Comparison of ENCODE assay signal across 10 mouse cellular contexts in the genomic region with DNA sequence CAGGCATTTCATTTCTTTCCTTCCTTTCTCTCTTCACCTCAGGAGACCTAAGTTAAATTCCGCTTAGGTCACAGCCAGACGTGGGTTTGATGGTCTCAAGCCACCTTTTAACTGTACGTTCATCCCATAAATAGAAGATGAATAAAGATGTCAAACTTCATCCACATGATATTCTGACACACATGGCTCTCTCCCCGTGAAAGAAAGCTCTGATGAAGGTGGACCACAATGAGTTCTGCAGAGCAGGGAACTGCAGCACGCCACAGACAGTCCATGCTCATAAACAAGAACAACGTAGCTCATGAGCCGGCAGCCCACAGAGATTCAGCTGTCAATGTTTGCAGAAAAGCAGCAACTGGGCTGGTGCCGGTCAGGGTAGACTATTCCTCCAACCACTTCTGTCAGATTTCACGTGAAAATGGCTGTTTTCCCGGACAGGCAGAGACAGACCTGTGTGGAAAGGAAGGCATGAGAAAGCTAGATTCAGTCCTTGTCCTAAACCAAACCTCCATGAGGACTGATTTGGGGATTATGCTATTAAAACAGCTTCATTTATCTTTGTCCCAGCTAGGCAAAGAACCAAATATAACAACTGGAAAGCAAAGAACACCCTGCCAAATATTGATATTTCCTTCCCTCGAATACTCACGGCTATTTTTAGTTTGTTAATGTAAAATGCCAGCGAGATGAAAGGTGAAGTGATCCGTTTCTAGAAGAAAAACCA.
A peak's percentile ranks its signal among the peaks of the same experiment; 100 is the strongest.
DNase-seq lines count a peak whose midpoint lies in the region; ATAC-seq and TF ChIP-seq lines count a peak whose summit lies in the region.
"Had no signal": no experiment of that assay in that cellular context is flagged by ENCODE, and none has a peak within 500 bp of the region (broad histone marks: within the 10 kb centered on the region; RNA-seq: fewer than 3 reads in every experiment).

No protein-coding gene starts in this region.

- TF ChIP-seq POLR2A in liver, adult 2 months (IDR thresholded peaks at IDR 0.05; ENCODE audit: extremely low read depth, insufficient read depth, low read length): no peak
- no peak for TF ChIP-seq POLR2A in cerebellum, adult 2 months (IDR thresholded peaks at IDR 0.05; ENCODE audit: borderline replicate concordance, insufficient read depth, low read length)

- DNase-seq in liver, adult 2 months (ENCODE audit: extremely low read depth, low read depth, low spot score): peak; percentile 73
- DNase-seq in liver, postnatal 0 days: no peak
- no peak for DNase-seq in left cerebral cortex, adult 8-10 months (ENCODE audit: low spot score in 2 of 2)
- no peak for DNase-seq in cerebellum, adult 2 months
- DNase-seq: adrenal gland, adult 2 months had no signal

- TF ChIP-seq EP300 in liver, postnatal 0 days (IDR thresholded peaks at IDR 0.05; ENCODE audit: low read depth): no peak

- no peak for ATAC-seq in liver, postnatal 0 days
- no peak for ATAC-seq in forebrain, embryonic 15.5 days (replicated peaks)
- 0 out of 2 replicates have a peak, but pooled peaks have one; percentile 32 for ATAC-seq in limb, embryonic 12.5 days (ENCODE audit: insufficient number of reproducible peaks, insufficient read depth, low FRiP score, low TSS enrichment, low read depth)
- no peak for ATAC-seq in stomach, embryonic 15.5 days (ENCODE audit: insufficient read depth, low FRiP score, low read depth)
- ATAC-seq in granulocyte monocyte progenitor cell, adult 5-6 weeks (replicated peaks; ENCODE audit: poor library complexity, severe bottlenecking): no peak

- 28% methylated on average over 14 of the region's 14 CpGs for WGBS in liver, adult 2 months
- WGBS in liver, postnatal 0 days (ENCODE audit: insufficient replicate concordance): 38% methylated on average over 14 of the region's 14 CpGs
- 28% methylated on average over 14 of the region's 14 CpGs for WGBS in forebrain, embryonic 15.5 days
- 23% methylated on average over 14 of the region's 14 CpGs for WGBS in limb, embryonic 12.5 days
- 16% methylated on average over 14 of the region's 14 CpGs for WGBS in stomach, embryonic 15.5 days
- 42% methylated on average over 14 of the region's 14 CpGs for WGBS in cerebellum, adult 2 months

- no peaks in the 10 kb centered on the region for H3K79me2 ChIP-seq in liver, adult 2 months (ENCODE audit: control insufficient read depth, insufficient read depth, low read length)

- no peaks in the 10 kb centered on the region for H3K9me3 ChIP-seq in liver, postnatal 0 days (ENCODE audit: low read length)
- no peaks in the 10 kb centered on the region for H3K9me3 ChIP-seq in forebrain, embryonic 15.5 days
- no peaks in the 10 kb centered on the region for H3K9me3 ChIP-seq in limb, embryonic 12.5 days
- no peaks in the 10 kb centered on the region for H3K9me3 ChIP-seq in stomach, embryonic 15.5 days
- H3K9me3 ChIP-seq: G1E had no signal

- H3K27me3 ChIP-seq in liver, adult 2 months (ENCODE audit: control insufficient read depth, insufficient read depth, low read length): peaks cover 6% of the 10 kb centered on the region; the same call in 1 of the 2 replicates
- H3K27me3 ChIP-seq in liver, postnatal 0 days (ENCODE audit: insufficient read depth, low read length): no peaks in the 10 kb centered on the region
- no peaks in the 10 kb centered on the region for H3K27me3 ChIP-seq in forebrain, embryonic 15.5 days
- peaks cover 11% of the 10 kb centered on the region for H3K27me3 ChIP-seq in limb, embryonic 12.5 days
- H3K27me3 ChIP-seq in stomach, embryonic 15.5 days (replicated peaks): no peaks in the 10 kb centered on the region
- H3K27me3 ChIP-seq in cerebellum, adult 2 months (ENCODE audit: control insufficient read depth, insufficient read depth, low read length): no peaks in the 10 kb centered on the region; the same call in 1 of the 2 replicates

- H3K36me3 ChIP-seq in liver, adult 2 months (ENCODE audit: control insufficient read depth, insufficient read depth, low read length): no peaks in the 10 kb centered on the region
- H3K36me3 ChIP-seq in liver, postnatal 0 days (replicated peaks; ENCODE audit: insufficient read depth, low read length): no peaks in the 10 kb centered on the region
- H3K36me3 ChIP-seq in forebrain, embryonic 15.5 days: no peaks in the 10 kb centered on the region
- H3K36me3 ChIP-seq in limb, embryonic 12.5 days: no peaks in the 10 kb centered on the region
- H3K36me3 ChIP-seq in stomach, embryonic 15.5 days: no peaks in the 10 kb centered on the region
- H3K36me3 ChIP-seq: G1E had no signal

- peaks cover 8% of the 10 kb centered on the region for H3K4me1 ChIP-seq in liver, adult 2 months (ENCODE audit: control insufficient read depth, insufficient read depth, low read length)
- H3K4me1 ChIP-seq in liver, postnatal 0 days (ENCODE audit: insufficient read depth): peaks cover 3% of the 10 kb centered on the region
- peaks cover 67% of the 10 kb centered on the region for H3K4me1 ChIP-seq in forebrain, embryonic 15.5 days
- H3K4me1 ChIP-seq in limb, embryonic 12.5 days (replicated peaks): peaks cover 74% of the 10 kb centered on the region
- H3K4me1 ChIP-seq in stomach, embryonic 15.5 days: peaks cover 13% of the 10 kb centered on the region
- no peaks in the 10 kb centered on the region; the same call in 1 of the 2 replicates for H3K4me1 ChIP-seq in cerebellum, adult 2 months (ENCODE audit: control insufficient read depth, insufficient read depth, low read length)

- H3K4me2 ChIP-seq in liver, postnatal 0 days (ENCODE audit: low read depth, low read length): no peak overlapping the region
- H3K4me2 ChIP-seq in forebrain, embryonic 15.5 days (replicated peaks): no peak overlapping the region
- peak overlapping the region; percentile 44 for H3K4me2 ChIP-seq in limb, embryonic 12.5 days
- H3K4me2 ChIP-seq in stomach, embryonic 15.5 days: peak overlapping the region; percentile 35; the same call in 1 of the 2 replicates

- H3K27ac ChIP-seq in liver, adult 2 months (replicated peaks; ENCODE audit: insufficient read depth, low read depth, low read length): no peak overlapping the region
- H3K27ac ChIP-seq in liver, postnatal 0 days (ENCODE audit: low read depth): no peak overlapping the region
- peak overlapping the region; percentile 55 for H3K27ac ChIP-seq in forebrain, embryonic 15.5 days (replicated peaks)
- H3K27ac ChIP-seq in limb, embryonic 12.5 days: peak overlapping the region; percentile 84
- 0 out of 2 replicates have a peak overlapping the region, but pooled peaks have one; percentile 21 for H3K27ac ChIP-seq in stomach, embryonic 15.5 days
- H3K27ac ChIP-seq in cerebellum, adult 2 months (ENCODE audit: insufficient read depth, low read length): no peak overlapping the region

- H3K9ac ChIP-seq in liver, adult 2 months (ENCODE audit: low read depth, low read length): no peak overlapping the region
- H3K9ac ChIP-seq in liver, postnatal 0 days (replicated peaks): no peak overlapping the region
- H3K9ac ChIP-seq in forebrain, embryonic 15.5 days (replicated peaks): 0 out of 2 replicates have a peak overlapping the region, but pooled peaks have one; percentile 17
- no peak overlapping the region for H3K9ac ChIP-seq in limb, embryonic 12.5 days (replicated peaks)
- H3K9ac ChIP-seq in stomach, embryonic 15.5 days: no peak overlapping the region

- TF ChIP-seq CTCF in liver, adult 2 months (IDR thresholded peaks at IDR 0.05; ENCODE audit: low read depth, low read length): no peak
- no peak for TF ChIP-seq CTCF in liver, postnatal 0 days (IDR thresholded peaks at IDR 0.05; ENCODE audit: low read depth)
- TF ChIP-seq CTCF in cerebellum, adult 2 months (IDR thresholded peaks at IDR 0.05; ENCODE audit: borderline replicate concordance, insufficient read depth, low read depth, low read length): no peak

- H3K4me3 ChIP-seq in liver, adult 2 months (ENCODE audit: insufficient read depth, low read depth, low read length): no peak overlapping the region
- H3K4me3 ChIP-seq in liver, postnatal 0 days (ENCODE audit: low read depth, low read length): no peak overlapping the region
- no peak overlapping the region for H3K4me3 ChIP-seq in forebrain, embryonic 15.5 days
- H3K4me3 ChIP-seq in limb, embryonic 12.5 days (replicated peaks): no peak overlapping the region
- no peak overlapping the region for H3K4me3 ChIP-seq in stomach, embryonic 15.5 days (replicated peaks)
- H3K4me3 ChIP-seq in cerebellum, adult 2 months (replicated peaks; ENCODE audit: insufficient read depth, low read depth, low read length): no peak overlapping the region

Comparison
In these comparisons a context has a peak if more than half of its experiments do, and no peak if none do; other contexts are left out.
1. H3K27ac ChIP-seq: peak in forebrain, embryonic 15.5 days (single experiment), limb, embryonic 12.5 days (single experiment) and stomach, embryonic 15.5 days (single experiment); none in liver, adult 2 months (single experiment), liver, postnatal 0 days (single experiment) and cerebellum, adult 2 months (single experiment).
2. H3K4me2 ChIP-seq: peak in limb, embryonic 12.5 days (single experiment) and stomach, embryonic 15.5 days (single experiment); none in liver, postnatal 0 days (single experiment) and forebrain, embryonic 15.5 days (single experiment).